Mouse (Mus musculus): ENCODE measurements around the gene Kif17.

GRCm38 (mm10) chr4:138258663-138259062, 8.4 kb downstream of the Kif17 start:
- no peak for TF ChIP-seq CTCF (IDR thresholded peaks at IDR 0.05; ENCODE audit: borderline replicate concordance, extremely low read depth, insufficient read depth, insufficient read length)
- TF ChIP-seq POLR2A (IDR thresholded peaks at IDR 0.05; ENCODE audit: borderline replicate concordance, extremely low read depth, insufficient read depth, insufficient read length, poor library complexity, severe bottlenecking), result no peak

Measured in brain, embryonic 14.5 days (tissue).